Mouse (Mus musculus) adrenal gland, postnatal 25 days (tissue): ENCODE results near the gene Phex. TPM values are rescaled to one million over a fixed set of nuclear protein-coding genes. Genes with fewer than 3 reads are reported as not detected.
A peak's percentile ranks its signal among the peaks of the same experiment; 100 is the strongest.

ENCODE experiments used
- DNase-seq: peaks from one replicate; pipeline ENCODE4 v3.0.0; 2021; ENCODE audit warnings: mixed read lengths
- long read RNA-seq: library from polyadenylated mRNA; stranded (forward); transcript quantifications from one replicate; pipeline ENCODE4 v2.0.0, GENCODE M21; 2021
- total RNA-seq: library from RNA; stranded (reverse); gene quantifications from 2 replicates; pipeline ENCODE4 v1.2.3, GENCODE M21; 2021

Gene Phex
- total RNA-seq: 0.21 TPM in 1 of 2 replicates, not detected in the other
- long read RNA-seq, partial matches to known transcripts: 0 of 2 reads
- long read RNA-seq, other reads (novel, unspliced or antisense): 2 of 2 reads

- no peak for DNase-seq
Observed at GRCm38 (mm10) chrX:157415212-157415611, at the start of gene Phex. Gene Phex, minus strand, starts transcription at chrX:157415312.

GRCm38 (mm10) chrX:157462716-157463115 lies 47.6 kb upstream of the Phex start:
- DNase-seq: no peak

DNA sequence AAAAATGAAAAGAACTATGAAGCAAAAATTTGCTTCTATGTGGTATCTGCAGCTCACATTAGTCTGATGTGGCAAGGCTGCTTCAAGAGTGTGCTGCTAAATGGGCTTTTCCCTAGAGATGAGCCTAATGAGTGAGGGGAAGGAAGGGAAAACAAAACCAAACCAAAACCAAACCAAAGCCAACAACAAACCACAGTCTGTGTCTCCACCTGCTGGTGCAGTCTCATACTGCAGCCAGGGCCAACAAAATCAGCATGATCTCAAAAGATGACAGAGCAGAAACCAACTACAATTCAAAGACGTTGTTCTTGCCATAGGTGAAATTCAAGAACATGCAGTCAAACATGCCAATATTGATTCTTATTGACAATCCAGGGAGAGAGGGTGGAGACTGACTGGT lies 39.3 kb upstream of the Phex start:
- DNase-seq: peak; percentile 53

- no peak for DNase-seq
Observed at GRCm38 (mm10) chrX:157449000-157449399, 33.9 kb upstream of the Phex start.

- DNase-seq: no peak
Observed at GRCm38 (mm10) chrX:157447431-157447830, 32.3 kb upstream of the Phex start.

GRCm38 (mm10) chrX:157434768-157435167 lies 19.7 kb upstream of the Phex start:
- no peak for DNase-seq

- DNase-seq: no peak
Observed at GRCm38 (mm10) chrX:157419451-157419850, 4.3 kb upstream of the Phex start.

GRCm38 (mm10) chrX:157404919-157405318 lies 10.2 kb downstream of the Phex start:
- no peak for DNase-seq

GRCm38 (mm10) chrX:157391241-157391640 lies 23.9 kb downstream of the Phex start:
- no peak for DNase-seq

DNA sequence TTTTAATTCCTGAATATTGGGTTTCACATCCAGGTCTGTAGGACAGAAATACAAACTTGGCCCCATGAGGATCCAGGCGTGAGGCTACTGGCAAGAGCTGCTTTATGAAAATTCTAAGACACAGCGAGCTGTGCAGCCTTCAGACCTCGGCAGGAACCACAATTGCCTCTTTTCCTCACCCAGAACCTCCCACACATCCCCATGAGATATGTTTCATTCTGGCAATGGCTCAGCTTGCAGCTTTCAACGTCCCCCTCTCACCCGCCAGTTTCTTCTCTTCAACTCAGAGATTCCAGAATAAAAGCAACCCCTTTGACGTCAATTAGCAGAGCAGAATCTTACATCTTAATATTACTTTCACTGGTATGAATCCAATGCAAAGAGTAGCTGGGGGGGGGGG lies 25.0 kb downstream of the Phex start:
- DNase-seq: no peak

- DNase-seq: no peak
Observed at GRCm38 (mm10) chrX:157388419-157388818, 26.7 kb downstream of the Phex start.

GRCm38 (mm10) chrX:157387025-157387424 lies 28.1 kb downstream of the Phex start:
- no peak for DNase-seq

DNA sequence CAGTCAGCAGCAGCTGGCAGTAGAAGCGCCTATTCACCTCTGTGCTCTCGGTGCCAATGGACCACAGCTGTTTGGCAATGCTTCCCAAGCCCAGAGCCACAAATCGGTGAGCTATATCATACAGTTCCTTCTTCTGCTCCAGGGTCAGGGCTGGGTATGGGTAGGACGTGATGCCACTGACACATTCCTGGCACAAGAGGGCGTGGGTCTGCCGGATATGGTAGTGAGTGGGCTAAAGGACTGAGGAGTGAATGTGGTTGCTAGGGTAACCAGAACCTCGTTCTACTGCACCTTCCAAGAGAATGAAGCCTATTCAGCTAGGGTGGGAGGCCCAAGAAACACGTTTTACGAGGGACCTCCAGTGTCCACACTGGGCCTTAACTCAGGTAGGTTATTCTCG lies 36.3 kb downstream of the Phex start:
- peak; percentile 2 for DNase-seq

- DNase-seq: no peak
Observed at GRCm38 (mm10) chrX:157377456-157377855, 37.7 kb downstream of the Phex start.

DNA sequence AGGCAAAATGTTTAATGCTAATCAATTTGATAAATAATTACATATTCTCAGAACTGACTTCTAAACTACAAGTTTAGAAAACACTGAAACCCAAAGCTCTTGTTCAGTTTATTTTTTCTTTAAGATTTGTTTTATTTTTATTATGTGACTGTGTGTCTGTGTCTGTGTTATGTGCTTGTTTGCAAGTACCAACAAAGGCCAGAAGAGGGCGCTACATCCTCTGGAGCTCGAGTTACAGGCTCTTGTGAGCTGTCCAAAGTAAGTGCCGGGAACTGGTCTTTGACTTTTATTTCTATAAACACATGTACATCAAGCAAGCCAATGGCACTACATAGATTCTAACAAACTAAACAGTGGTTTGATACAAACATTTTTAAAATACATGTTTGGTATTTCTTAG lies 41.2 kb downstream of the Phex start:
- DNase-seq: no peak

DNA sequence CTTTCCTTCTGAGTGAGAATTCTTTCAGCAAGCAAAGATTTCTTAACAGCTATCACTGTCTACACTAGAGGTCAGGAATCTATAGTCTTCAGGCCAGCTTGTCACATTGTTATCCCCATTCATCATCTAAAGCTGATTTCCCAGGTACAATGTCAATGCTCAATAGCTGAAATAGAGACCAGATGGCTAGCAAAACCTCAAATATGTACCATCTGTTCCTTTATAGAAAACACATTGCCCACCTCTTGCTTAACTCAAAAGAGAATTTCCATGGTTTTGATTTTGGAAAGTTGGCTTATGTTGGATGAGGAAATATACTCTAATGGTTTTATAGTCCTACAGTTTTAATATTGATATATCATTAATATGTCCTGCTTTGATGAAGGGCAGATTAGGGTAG lies 45.9 kb downstream of the Phex start:
- DNase-seq: no peak

DNA sequence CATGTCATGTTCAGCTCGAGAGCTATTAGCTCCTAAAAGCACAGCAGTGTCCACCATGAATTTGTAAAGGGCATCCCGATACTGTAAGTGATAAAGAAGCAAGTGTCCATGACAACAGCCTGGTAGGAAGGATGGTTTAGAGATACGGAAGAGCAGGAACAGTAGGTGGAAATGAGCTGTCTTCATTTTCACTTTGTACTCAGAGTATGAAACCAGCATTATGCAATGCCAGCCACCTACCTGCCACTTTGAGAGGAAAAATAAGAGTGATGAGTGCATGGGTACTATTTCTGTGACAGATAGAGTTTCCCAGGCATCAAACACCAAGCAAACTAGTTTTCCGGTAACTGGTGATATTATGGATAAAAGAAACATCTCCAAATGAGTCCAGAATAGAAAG lies 59.6 kb downstream of the Phex start:
- DNase-seq: no peak

DNA sequence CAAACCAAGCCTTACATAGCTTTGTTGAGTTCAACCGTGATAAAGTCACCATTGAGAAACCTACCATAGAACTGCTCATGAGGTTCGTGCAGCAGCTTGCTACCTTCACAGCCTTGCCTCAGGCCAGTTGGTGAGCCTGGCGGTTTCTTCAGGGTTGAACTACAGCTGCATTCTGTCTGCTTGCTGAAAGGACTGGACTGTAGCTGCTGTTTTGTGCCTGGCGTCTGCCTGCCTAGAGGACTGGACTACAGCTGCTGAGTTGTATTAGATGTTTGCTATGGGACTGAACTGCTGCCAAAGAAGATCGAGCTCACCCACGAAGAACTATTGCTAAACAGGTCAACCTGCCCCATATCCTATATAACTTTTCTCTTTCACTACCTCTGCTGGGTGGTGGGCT lies 68.9 kb downstream of the Phex start:
- no peak for DNase-seq

DNA sequence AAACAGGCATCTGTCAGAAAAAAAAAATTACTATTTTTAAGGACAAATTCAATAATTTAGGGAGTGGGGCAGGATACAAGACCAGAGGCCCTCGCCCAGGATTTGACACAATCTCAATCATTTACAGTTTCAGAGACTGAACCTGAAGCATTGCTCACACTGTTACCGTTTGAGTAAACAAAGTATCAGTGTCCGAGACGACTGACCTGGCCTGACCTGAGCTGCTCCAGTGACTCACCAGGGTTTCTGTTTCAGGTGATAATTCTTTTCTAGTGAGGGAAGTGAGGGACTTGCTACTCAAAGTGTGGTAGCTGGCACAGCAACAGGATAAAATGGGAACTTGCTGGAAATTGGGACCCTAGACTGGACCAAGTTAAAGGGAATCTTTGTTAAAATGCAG lies 80.4 kb downstream of the Phex start:
- DNase-seq: no peak

- no peak for DNase-seq
Observed at GRCm38 (mm10) chrX:157329821-157330220, 85.3 kb downstream of the Phex start.

DNA sequence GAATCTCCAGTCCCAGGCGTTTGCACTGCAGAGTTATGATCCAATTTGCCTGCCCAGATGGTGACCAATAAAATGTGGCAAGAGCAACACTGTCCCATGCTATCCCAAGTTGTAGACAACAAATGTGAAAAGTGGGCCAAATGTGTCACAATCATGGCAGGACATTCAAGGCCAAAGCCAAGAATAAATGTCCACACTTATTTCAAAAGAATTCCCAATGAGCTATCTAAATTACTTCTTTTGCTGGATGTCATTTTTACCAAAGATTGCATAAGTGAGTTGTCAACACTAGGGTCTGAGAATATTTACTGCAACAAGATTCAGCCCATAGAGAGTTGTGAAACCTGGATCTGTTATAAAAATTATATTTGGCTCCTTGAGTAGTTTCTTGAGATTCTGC lies 86.7 kb downstream of the Phex start:
- no peak for DNase-seq

DNA sequence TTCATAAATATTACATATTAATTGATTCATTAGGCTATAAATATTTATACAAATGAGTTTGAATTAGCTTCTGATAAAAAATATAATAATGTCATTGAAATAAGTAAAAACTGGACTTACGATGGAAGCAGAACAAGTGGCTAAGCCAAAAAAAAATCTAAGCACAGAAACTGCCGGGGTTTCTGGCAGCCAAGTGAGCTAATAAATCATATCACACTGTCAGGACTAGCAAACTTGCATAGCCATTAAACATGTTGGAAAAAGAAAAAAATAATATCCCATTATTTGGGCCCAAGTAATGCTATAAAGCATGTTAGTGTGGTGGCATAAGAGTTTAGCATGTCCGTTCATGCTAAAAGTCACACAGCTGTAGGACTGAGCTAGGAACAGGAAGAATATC lies 87.4 kb downstream of the Phex start:
- no peak for DNase-seq

DNA sequence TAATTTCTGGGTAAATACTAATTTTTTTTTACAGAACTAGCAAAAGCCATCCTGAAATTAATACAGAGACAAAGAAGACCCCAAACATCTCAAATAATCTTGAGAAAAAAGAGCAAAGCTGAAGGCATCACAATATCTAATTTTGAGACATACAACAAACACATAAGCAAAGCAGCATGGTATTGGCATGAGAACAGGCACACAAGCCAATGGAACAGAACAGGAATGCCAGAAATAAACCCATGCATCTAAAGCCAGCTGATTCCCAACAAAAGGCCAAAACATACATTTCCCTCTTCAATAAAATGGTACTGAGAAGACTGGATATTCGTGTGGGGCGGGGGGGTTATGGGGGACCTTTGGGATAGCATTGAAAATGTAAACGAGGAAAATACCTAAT lies 90.7 kb downstream of the Phex start:
- DNase-seq: no peak

DNA sequence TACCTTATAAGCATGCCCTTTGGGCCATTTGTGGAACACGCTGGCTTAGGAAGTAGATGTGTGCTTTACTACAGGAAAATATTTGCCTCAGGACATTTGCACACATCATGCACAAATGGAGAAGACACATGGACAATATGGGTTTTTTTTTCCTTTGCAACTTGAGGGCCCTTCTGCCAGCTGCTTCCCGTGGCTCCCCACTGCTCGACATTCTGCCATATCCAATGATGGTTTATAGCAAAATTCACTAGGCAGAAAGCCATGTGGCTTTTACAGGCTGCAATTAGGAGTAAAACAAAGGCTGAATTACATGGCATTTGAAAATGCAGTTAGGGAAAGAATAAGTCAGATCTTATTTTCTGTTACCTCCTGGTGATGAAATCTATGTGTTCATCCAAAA lies 104.8 kb downstream of the Phex start:
- DNase-seq: no peak

- DNase-seq: no peak
Observed at GRCm38 (mm10) chrX:157308171-157308570, 106.9 kb downstream of the Phex start.
